Mouse (Mus musculus) embryonic facial prominence, embryonic 13.5 days (tissue): Measurements from ENCODE around the gene Uhmk1. TPM values are rescaled to one million over a fixed set of nuclear protein-coding genes. Genes with fewer than 3 reads are reported as not detected.
"Not testable (repeated sequence)": the region's sequence is repeated elsewhere in the genome, so short reads cannot be mapped to it uniquely, and the experiment has no call there.

Experiments
- ATAC-seq: fragments of 200-750 bp; cut with Nextera tagmentation; 2 replicates; pipeline ENCODE4 v1.8.0; 2017; ENCODE audit warnings: low read depth; ENCODE audit not compliant: insufficient number of reproducible peaks, insufficient read depth, low FRiP score, low TSS enrichment
- H3K27ac ChIP-seq: fragments of 300-500 bp; sonication (generic); 2 replicates; pipeline ENCODE4 v1.5.1; 2015; ENCODE audit warnings: moderate library complexity, mild to moderate bottlenecking, inconsistent platforms
- H3K27me3 ChIP-seq: fragments of 300-500 bp; sonication (generic); 2 replicates; pipeline ENCODE4 v1.6.1; 2015; ENCODE audit warnings: mild to moderate bottlenecking, inconsistent platforms
- H3K36me3 ChIP-seq: fragments of 300-500 bp; sonication (generic); 2 replicates; pipeline ENCODE4 v1.6.1; 2015; ENCODE audit warnings: mild to moderate bottlenecking, inconsistent platforms
- H3K4me1 ChIP-seq: fragments of 300-500 bp; sonication (generic); 2 replicates; pipeline ENCODE4 v1.6.1; 2015; ENCODE audit warnings: inconsistent platforms
- H3K4me2 ChIP-seq: fragments of 300-500 bp; sonication (generic); 2 replicates; pipeline ENCODE4 v1.6.1; 2015; ENCODE audit warnings: moderate library complexity, mild to moderate bottlenecking, inconsistent platforms
- H3K4me3 ChIP-seq: fragments of 300-500 bp; sonication (generic); 2 replicates; pipeline ENCODE4 v1.5.1; 2015; ENCODE audit warnings: mild to moderate bottlenecking, inconsistent platforms
- H3K9ac ChIP-seq: fragments of 300-500 bp; sonication (generic); 2 replicates; pipeline ENCODE4 v1.6.1; 2015; ENCODE audit warnings: mild to moderate bottlenecking, inconsistent platforms
- H3K9me3 ChIP-seq: fragments of 300-500 bp; sonication (generic); 2 replicates; pipeline ENCODE4 v1.6.1; 2016; ENCODE audit warnings: inconsistent platforms
- WGBS: fragments of 180-500 bp; shearing (Covaris S2); methylation state at CpG from one replicate; pipeline ENCODE4 v1.1.7; 2015; ENCODE audit warnings: mixed read lengths; 5-methylcytosine and 5-hydroxymethylcytosine counted together
- polyA plus RNA-seq: library from polyadenylated mRNA; unstranded; fragments of >200 nt; fragmentation: Nextera tagmentation; extraction: Ambion mirVana; gene quantifications from 2 replicates; pipeline ENCODE4 v1.2.1, GENCODE M21; 2015

Gene Uhmk1
- polyA plus RNA-seq, result 5.1 and 7.4 TPM in 2 replicates

GRCm38 (mm10) chr1:170214757-170215522 is at the start of gene Uhmk1:
Gene Uhmk1 (minus strand): TSS chr1:170215397.
- Histone ChIP-seq H3K27ac (peak within 1 kb of the TSS; percentile 78), H3K4me2 (peak within 1 kb of the TSS; percentile 75), H3K9ac (peak within 1 kb of the TSS; percentile 94), H3K4me3 (peak within 1 kb of the TSS; percentile 87), H3K27me3 (peaks cover 7% of the 10 kb centered on the region; the same call in 1 of the 2 replicates), H3K9me3 (no peaks in the 10 kb centered on the region), H3K36me3 (peaks cover 18% of the 10 kb centered on the region), H3K4me1 (peaks cover 7% of the 10 kb centered on the region)
- WGBS, result under 1% methylated on average over 70 of the region's 70 CpGs
- ATAC-seq, result peak; percentile 95

GRCm38 (mm10) chr1:170255560-170255910 is 40.3 kb upstream of the Uhmk1 start:
- Histone ChIP-seq H3K27ac (no peak overlapping the region), H3K9ac (peak overlapping the region; percentile 91), H3K27me3 (peaks cover 18% of the 10 kb centered on the region), H3K9me3 (0 out of 2 replicates have a peak, but pooled peaks cover 2% of the 10 kb centered on the region), H3K4me2 (peak overlapping the region; percentile 73), H3K4me1 (no peaks in the 10 kb centered on the region), H3K4me3 (peak overlapping the region; percentile 72), H3K36me3 (no peaks in the 10 kb centered on the region)
- ATAC-seq, result peak; percentile 83; the same call in 1 of the 2 replicates
- WGBS, result 1% methylated on average over 32 of the region's 32 CpGs

GRCm38 (mm10) chr1:170254893-170255559 is 39.8 kb upstream of the Uhmk1 start:
- WGBS, result 29% methylated on average over 30 of the region's 30 CpGs

GRCm38 (mm10) chr1:170245016-170245415 is 29.8 kb upstream of the Uhmk1 start:
- H3K4me2 ChIP-seq, result no peak overlapping the region
- peaks cover 6% of the 10 kb centered on the region; the same call in 1 of the 2 replicates for H3K27me3 ChIP-seq
- ATAC-seq, result no peak
- H3K9ac ChIP-seq, result no peak overlapping the region
- no peaks in the 10 kb centered on the region for H3K36me3 ChIP-seq
- no peaks in the 10 kb centered on the region for H3K9me3 ChIP-seq
- no peaks in the 10 kb centered on the region for H3K4me1 ChIP-seq
- H3K27ac ChIP-seq, result no peak overlapping the region
- WGBS, result 73% methylated on average over 3 of the region's 3 CpGs
- H3K4me3 ChIP-seq, result no peak overlapping the region

More at GRCm38 (mm10) chr1:170254893-170255559, 39.8 kb upstream of the Uhmk1 start:
- Histone ChIP-seq H3K9ac (peak overlapping the region; percentile 91), H3K4me1 (no peaks in the 10 kb centered on the region), H3K9me3 (0 out of 2 replicates have a peak, but pooled peaks cover 2% of the 10 kb centered on the region), H3K27ac (no peak overlapping the region), H3K4me2 (peak overlapping the region; percentile 73), H3K27me3 (peaks cover 18% of the 10 kb centered on the region), H3K4me3 (peak overlapping the region; percentile 72), H3K36me3 (no peaks in the 10 kb centered on the region)
- ATAC-seq, result peak; percentile 48; the same call in 1 of the 2 replicates

GRCm38 (mm10) chr1:170232688-170233087 is 17.5 kb upstream of the Uhmk1 start, which contains the start of gene Sh2d1b2:
Gene Sh2d1b2 (plus strand): TSS chr1:170232749.
- not testable (repeated sequence) for H3K4me3 ChIP-seq, ATAC-seq, H3K4me2 ChIP-seq, H3K36me3 ChIP-seq, H3K9me3 ChIP-seq, H3K27me3 ChIP-seq, H3K9ac ChIP-seq, H3K4me1 ChIP-seq, H3K27ac ChIP-seq
- WGBS, result 69% methylated on average over 6 of the region's 6 CpGs

- Histone ChIP-seq H3K4me1 (no peaks in the 10 kb centered on the region), H3K27ac (no peak overlapping the region), H3K9ac (no peak overlapping the region), H3K27me3 (no peaks in the 10 kb centered on the region; the same call in 1 of the 2 replicates), H3K4me3 (no peak overlapping the region), H3K9me3 (no peaks in the 10 kb centered on the region), H3K4me2 (no peak overlapping the region), H3K36me3 (no peaks in the 10 kb centered on the region)
- 65% methylated on average over 2 of the region's 2 CpGs for WGBS
- ATAC-seq, result no peak
Observed at GRCm38 (mm10) chr1:170223276-170223675, 8.1 kb upstream of the Uhmk1 start.

- H3K36me3 ChIP-seq, result no peaks in the 10 kb centered on the region
- H3K4me1 ChIP-seq, result no peaks in the 10 kb centered on the region
- H3K4me2 ChIP-seq, result no peak overlapping the region
- H3K9ac ChIP-seq, result no peak overlapping the region
- no peak overlapping the region for H3K27ac ChIP-seq
- no peak for ATAC-seq
- no peaks in the 10 kb centered on the region for H3K9me3 ChIP-seq
- no peak overlapping the region for H3K4me3 ChIP-seq
- peaks cover 7% of the 10 kb centered on the region; the same call in 1 of the 2 replicates for H3K27me3 ChIP-seq
Observed at GRCm38 (mm10) chr1:170220351-170220750, 5.2 kb upstream of the Uhmk1 start.

- peaks cover 7% of the 10 kb centered on the region for H3K4me1 ChIP-seq
- no peak overlapping the region for H3K4me2 ChIP-seq
- H3K9me3 ChIP-seq, result no peaks in the 10 kb centered on the region
- H3K27ac ChIP-seq, result no peak overlapping the region
- H3K4me3 ChIP-seq, result no peak overlapping the region
- H3K36me3 ChIP-seq, result no peaks in the 10 kb centered on the region
- WGBS, result 76% methylated on average over 6 of the region's 6 CpGs
- H3K27me3 ChIP-seq, result peaks cover 7% of the 10 kb centered on the region; the same call in 1 of the 2 replicates
- no peak for ATAC-seq
- no peak overlapping the region for H3K9ac ChIP-seq
Observed at GRCm38 (mm10) chr1:170218091-170218884, 3.1 kb upstream of the Uhmk1 start.

GRCm38 (mm10) chr1:170215590-170215989 is 393 bp upstream of the Uhmk1 start:
- Histone ChIP-seq H3K4me2 (peak overlapping the region; percentile 75), H3K4me3 (peak overlapping the region; percentile 87), H3K9ac (peak overlapping the region; percentile 94; the same call in 1 of the 2 replicates), H3K36me3 (peaks cover 17% of the 10 kb centered on the region), H3K27me3 (peaks cover 7% of the 10 kb centered on the region; the same call in 1 of the 2 replicates), H3K4me1 (peaks cover 7% of the 10 kb centered on the region), H3K27ac (no peak overlapping the region), H3K9me3 (no peaks in the 10 kb centered on the region)
- WGBS, result 75% methylated on average over 3 of the region's 3 CpGs
- no peak for ATAC-seq

- Histone ChIP-seq H3K27ac (peak overlapping the region; percentile 78; the same call in 1 of the 2 replicates), H3K9ac (peak overlapping the region; percentile 94), H3K9me3 (no peaks in the 10 kb centered on the region), H3K27me3 (peaks cover 7% of the 10 kb centered on the region; the same call in 1 of the 2 replicates), H3K36me3 (peaks cover 21% of the 10 kb centered on the region), H3K4me3 (peak overlapping the region; percentile 87), H3K4me2 (peak overlapping the region; percentile 75), H3K4me1 (peaks cover 7% of the 10 kb centered on the region)
- ATAC-seq, result no peak
- 37% methylated on average over 7 of the region's 7 CpGs for WGBS
Observed at GRCm38 (mm10) chr1:170214383-170214756, 827 bp downstream of the Uhmk1 start.
